Mouse (Mus musculus) CH12.LX (cell line): Measurements from ENCODE around the gene Nagpa.

ENCODE experiments used
- CHD1 ChIP-seq: IDR thresholded peaks from 2 replicates; pipeline ENCODE4 v1.6.1; 2012; ENCODE audit warnings: low read depth, low read length, improper control_type of control experiment, inconsistent platforms
- CTCF ChIP-seq, 2 experiments: IDR thresholded peaks in 1 of 2; conservative IDR thresholded peaks in 1 of 2; 2 replicates each; pipeline ENCODE4 v1.5.1; 2011 to 2012; ENCODE audit warnings: low read depth in 2 of 2, low read length in 2 of 2, improper control_type of control experiment in 1 of 2, inconsistent platforms in 1 of 2, mild to moderate bottlenecking in 1 of 2, moderate library complexity in 1 of 2
- EP300 ChIP-seq: IDR thresholded peaks from 2 replicates; pipeline ENCODE4 v1.6.1; 2011; ENCODE audit warnings: low read length, improper control_type of control experiment
- HCFC1 ChIP-seq: IDR thresholded peaks from 2 replicates; pipeline ENCODE4 v1.6.1; 2012; ENCODE audit warnings: low read depth, mild to moderate bottlenecking, inconsistent platforms, low read length, improper control_type of control experiment
- POLR2A ChIP-seq: IDR thresholded peaks from 2 replicates; pipeline ENCODE4 v1.6.1; 2011; ENCODE audit warnings: low read depth, mild to moderate bottlenecking, improper control_type of control experiment, low read length
- RAD21 ChIP-seq: IDR thresholded peaks from 2 replicates; pipeline ENCODE4 v1.6.1; 2011; ENCODE audit warnings: low read depth, mild to moderate bottlenecking, low read length, improper control_type of control experiment, moderate library complexity
- TCF12 ChIP-seq: IDR thresholded peaks from 2 replicates; pipeline ENCODE4 v1.6.1; 2014; ENCODE audit warnings: low read depth, mild to moderate bottlenecking, inconsistent platforms, low read length, improper control_type of control experiment
- USF1 ChIP-seq: IDR thresholded peaks from 2 replicates; pipeline ENCODE4 v1.6.1; 2014; ENCODE audit warnings: low read depth, mild to moderate bottlenecking, inconsistent platforms, low read length, improper control_type of control experiment
- ZC3H11A ChIP-seq: IDR thresholded peaks from 2 replicates; pipeline ENCODE4 v1.6.1; 2012; ENCODE audit warnings: low read depth, mild to moderate bottlenecking, inconsistent platforms, low read length, improper control_type of control experiment
- ZKSCAN1 ChIP-seq: IDR thresholded peaks from 2 replicates; pipeline ENCODE4 v1.6.1; 2012; ENCODE audit warnings: low read depth, inconsistent platforms, low read length, improper control_type of control experiment, borderline replicate concordance
- ZNF384 ChIP-seq: IDR thresholded peaks from 2 replicates; pipeline ENCODE4 v1.6.1; 2012; ENCODE audit warnings: low read depth, low read length, improper control_type of control experiment, inconsistent platforms

DNA sequence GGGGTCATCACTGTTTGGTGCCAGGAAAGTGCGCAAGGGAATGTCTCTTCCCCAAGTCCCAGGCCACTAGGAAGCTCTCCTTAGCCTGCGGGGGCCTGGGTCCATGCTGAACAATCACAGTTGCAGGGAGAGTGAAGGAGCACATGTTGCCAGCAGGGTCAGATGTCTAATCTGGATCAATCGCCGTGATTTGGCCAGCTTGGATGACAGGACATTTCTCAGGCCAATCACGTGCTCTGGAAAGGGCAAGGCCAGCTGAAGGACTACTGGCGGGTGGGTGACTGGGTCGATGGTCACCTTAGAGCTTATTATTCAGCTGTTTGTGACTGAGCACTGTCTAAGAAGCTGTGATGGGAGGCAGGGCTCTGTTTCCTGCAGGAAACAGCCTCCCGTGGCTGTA lies 19.7 kb downstream of the Nagpa start:
- TF ChIP-seq POLR2A (no peak), EP300 (no peak), ZC3H11A (no peak), CTCF (conservative IDR thresholded peaks at IDR 0.05 in 1 of 2, IDR thresholded peaks at IDR 0.05 in 1 of 2; ENCODE audit: low read depth in 2 of 2, low read length in 2 of 2) (no peak), USF1 (no peak), CHD1 (no peak), ZKSCAN1 (no peak), ZNF384 (no peak), HCFC1 (no peak), TCF12 (no peak), RAD21 (no peak)
